Mouse (Mus musculus) lung, adult 18-20 months (tissue): Measurements from ENCODE around the gene Ksr1.

Experiments used
- DNase-seq, 2 experiments: peaks; one replicate each; pipeline ENCODE4 v3.0.0; 2022; ENCODE audit warnings: mixed read lengths in 2 of 2

Ksr1 gene

DNA sequence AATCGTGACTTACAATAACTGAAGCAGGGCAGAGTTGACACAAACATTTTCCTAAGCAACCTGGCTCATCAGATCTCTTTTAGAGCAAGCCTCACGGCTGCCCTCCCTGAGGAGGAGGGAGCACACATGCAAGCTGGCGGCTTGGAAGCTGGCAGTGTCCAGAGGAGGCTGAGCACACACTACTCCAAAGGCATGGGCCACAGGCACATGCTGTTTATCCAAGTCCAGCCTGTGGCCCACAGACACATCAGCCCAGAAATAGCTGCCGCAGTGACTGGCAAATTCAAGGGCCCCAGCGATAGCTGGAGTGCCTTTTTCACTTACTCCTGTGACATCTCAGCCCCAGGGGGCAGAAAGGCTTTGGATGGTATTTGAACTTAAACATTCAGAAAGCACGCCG, 82.6 kb downstream of the Ksr1 start:
- DNase-seq: no peak

DNA sequence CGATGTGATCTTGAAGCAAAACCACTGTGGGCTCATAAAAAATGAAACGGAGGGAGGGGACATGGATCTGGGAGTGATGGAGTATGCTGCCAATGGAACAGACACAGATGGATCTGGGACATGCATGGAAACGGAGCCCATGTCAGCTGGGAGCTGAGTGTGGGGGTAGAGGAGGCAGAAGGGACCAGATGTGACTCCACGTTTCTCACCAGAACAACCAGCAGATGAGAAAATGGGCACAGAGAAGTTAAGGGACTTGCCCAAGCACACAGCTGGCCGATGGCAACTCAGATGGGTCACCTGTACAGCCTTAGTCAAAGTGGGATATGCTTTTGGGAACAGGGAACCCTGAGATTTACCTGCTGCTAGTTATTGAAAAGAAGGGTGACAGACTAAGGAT, 83.3 kb downstream of the Ksr1 start:
- no peak for DNase-seq

DNA sequence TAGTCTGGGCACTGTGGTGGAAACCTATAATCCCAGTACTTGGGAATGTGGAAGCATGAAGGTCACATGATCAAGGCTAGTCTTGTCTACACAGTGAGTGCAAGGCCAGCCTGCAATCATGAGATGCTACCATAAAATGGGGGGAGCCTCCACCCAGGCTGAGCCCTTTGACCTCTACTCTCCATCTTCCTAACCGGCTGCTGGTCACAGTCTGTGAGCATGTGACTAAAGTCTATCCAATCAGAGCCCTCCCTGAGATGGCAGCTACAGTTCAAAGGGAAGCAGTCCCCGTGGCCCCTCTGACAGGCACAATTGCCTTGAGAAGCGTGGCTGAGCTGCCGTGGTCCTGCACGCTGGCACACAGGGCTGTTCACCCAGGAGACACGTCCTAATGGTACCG, 84.4 kb downstream of the Ksr1 start:
- no peak for DNase-seq

DNA sequence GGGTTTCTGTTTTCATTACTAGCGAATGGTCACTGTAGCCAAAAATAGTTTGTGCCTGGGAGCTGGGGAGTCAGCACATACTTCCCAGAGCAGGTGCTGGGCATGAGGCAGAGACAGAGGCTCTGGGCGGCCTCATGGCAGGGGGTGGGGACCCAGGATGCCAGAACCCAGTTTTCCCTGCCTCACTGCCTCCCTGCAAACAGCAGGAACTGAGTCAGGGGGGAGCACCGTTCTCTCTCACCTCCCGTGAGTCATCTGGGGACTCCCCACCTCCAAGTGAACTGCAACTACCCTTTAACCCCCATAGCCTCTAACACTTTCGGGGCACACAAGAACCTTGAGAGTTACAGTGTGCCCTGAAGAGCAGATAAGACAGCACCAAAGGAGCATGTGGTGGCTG, 86.4 kb downstream of the Ksr1 start:
- DNase-seq: no peak

DNA sequence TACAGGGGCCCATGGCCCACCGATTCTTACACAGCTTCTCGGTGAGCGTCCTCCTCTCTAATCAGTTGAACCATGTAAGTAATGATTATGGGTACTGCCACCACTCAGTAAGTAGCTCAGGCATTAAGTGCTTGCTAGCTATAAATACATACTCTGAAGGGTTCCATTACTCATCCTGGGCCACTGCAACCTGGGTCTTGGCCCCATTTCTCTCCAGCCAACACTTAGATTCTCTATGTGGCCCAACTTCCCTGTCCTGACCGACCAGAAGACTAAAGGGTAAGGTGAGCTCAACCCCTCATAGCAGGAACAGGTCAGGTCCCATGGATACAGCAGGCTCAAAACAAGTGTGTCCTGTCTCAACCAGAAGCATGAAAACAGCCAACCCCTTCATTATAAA, 87.1 kb downstream of the Ksr1 start:
- no peak for DNase-seq

DNA sequence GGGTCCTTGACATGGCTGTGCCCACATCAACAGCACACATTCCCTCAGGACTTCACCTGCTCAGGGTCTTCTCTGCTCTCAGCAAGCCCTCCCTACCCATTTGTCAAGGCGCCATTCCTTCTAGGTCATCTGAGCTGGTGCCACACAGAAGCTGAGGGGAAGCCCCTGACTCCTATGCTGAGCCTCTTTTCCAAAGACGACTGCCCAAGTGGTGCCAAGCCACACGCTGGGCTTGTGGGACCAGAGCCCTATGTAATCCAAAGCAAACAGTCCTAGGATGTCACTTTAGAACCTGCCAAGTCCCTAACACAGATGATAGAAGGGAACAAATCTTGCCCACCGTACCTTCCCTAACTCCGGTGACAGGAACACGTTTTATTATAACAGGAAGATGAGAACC, 87.6 kb downstream of the Ksr1 start:
- DNase-seq: no peak

DNA sequence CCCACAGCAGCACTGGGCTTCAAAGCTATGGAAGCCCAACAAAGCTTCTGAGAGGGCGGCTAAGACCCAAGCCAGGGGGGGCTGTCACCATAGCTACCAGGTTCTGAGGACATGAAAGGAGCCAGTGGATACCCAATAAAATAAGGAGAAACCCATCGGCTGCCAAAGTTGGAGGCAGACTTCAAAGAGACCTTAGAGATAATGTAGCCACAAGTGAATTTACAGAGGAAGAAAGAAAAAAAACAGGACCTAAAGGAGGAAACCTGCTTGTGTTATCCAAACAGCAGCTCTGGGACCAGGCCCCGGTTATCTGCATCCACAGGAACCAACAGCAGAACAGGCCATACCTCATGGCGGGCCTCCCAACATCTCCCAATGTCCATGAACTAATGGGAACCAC, 88.4 kb downstream of the Ksr1 start:
- no peak for DNase-seq

DNA sequence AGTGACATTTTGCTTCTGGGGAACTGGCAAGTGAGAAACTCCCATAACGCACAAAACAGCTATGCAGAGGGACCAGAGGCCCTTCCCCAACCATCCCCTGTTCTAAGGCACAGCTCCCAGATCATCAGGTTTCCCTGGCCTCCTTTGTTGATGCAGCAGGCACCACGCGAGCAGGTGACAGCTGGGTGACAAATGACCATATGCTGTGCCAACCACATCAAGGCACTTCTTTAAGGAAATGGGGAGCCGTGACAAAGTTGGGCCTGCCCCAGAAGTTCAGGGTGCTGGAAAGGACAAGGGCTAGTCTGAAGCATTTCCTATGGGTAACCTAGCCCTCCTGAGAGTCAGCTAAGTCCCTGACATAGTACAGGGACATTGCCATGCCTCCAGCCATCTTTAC, 89.3 kb downstream of the Ksr1 start:
- DNase-seq: no peak

DNA sequence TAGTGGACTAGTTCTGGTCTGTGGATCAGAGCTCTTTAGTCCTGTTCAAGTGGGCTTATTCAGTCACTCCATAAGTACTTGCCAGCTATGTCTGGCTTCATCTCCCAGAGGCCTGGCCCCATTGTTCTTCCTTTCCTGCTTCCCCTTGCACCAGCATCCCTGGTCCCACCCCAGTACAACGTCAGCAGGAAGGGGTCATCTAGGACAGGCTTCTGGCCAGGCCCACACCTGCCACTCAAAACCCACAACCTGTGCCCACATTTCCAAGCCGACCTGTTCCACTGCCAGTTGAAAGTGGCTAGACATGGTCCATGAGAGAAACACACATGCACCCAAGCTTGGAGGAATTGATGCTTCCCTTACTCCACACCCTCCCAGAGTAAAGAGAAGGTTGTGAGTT, 90.2 kb downstream of the Ksr1 start:
- peak in 1 of 2 experiments; percentile 34 for DNase-seq

DNA sequence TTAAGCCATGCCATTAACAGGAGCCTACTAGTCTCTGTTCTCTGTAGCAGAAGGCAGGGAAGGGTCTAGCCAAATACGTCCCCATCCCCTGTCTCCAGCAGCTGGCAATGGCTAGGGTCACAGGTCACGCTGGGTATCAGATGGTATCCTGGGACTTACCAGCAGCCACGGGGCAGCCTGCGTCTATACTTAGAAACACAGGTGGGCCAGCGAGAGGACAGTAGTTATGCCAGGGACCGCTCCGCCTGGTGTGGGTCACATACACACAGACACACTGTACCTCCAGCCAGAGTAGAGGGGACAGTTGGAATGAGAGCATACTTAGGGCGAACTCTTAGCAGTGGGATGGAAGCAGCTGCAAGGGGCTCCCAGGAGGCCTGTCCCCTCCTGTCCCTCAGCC, 91.0 kb downstream of the Ksr1 start:
- no peak for DNase-seq

DNA sequence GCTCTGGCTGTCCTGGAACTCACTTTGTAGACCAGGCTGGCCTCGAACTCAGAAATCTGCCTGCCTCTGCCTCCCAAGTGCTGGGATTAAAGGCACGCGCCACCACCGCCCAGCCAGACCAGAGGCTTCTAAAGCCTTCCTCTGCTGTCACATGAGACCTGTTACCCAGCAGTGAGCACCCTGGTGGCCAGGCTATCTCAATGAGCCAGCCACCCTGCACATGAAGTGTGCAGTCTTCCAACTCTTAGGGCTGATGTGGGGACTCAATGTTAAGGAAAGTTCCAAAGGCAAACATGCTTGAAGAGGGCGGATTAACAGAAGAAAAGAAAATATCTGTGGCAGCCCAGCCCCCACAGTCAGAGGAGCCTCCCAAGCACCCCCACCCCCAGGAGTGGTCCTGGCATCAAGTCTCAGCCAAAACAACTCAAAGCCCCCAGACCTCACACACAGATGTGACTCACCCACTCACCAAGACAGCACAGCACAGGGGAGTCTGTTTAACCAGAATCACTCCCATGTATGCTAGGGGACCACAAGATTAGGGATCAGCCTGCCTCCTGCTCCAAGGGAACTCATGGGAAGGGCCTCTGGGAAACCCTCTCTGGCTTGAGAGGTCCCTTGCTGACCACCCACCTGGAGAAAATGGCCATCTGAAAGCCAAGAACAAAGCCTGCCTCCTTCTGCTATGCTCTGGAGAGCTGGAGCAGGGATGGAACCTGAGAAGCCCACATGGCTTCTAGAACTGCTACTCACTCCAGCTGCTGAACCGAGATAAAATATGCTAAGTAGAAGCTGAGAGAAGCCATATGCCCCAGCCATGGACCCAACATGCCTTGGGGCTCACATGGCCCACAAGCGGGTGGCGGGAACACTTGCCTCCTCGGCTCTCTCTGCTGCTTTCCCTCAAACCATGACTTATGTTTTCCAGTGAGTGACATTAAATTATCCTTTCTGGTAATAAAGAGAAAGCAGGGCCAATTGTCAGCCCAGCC, 91.8 kb downstream of the Ksr1 start:
- no peak for DNase-seq

DNA sequence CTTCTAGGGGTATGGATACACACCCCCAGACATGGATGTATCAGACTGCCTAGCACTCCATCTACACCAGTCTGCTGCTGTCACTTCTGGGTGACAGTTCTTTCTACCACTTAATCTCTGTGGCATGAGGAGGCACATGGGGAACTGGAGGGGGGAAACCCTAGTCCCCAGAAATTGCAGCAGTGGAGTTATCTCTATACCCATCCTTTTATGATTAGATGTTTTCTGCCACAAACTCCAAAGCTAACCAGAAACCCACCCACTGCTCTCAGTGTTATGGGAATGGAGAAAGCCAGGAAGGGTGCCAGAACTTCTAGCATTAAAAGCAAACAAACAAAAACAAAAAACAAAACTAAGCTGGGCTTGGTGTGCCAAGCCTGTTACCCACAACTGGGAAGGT, 92.8 kb downstream of the Ksr1 start:
- DNase-seq: no peak

DNA sequence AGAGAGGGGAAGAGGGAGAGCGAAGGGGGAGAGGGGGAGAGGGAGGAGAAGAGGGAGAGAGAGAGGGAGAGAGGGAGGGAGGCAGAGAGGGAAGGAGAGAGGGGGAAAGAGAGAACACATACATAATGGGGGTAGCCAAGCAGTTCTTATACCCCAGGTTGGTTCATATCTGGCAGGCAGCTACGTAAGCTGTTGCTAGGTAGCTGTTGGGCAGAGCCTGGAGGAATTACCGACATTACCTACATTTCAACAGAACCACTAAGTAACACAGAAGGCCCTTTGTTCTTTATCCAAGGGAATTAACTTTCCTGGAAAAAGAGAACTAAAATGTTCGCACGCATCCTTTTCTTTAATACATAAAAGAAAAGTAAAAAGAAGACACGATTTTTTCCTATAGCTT, 93.4 kb downstream of the Ksr1 start:
- DNase-seq: no peak

DNA sequence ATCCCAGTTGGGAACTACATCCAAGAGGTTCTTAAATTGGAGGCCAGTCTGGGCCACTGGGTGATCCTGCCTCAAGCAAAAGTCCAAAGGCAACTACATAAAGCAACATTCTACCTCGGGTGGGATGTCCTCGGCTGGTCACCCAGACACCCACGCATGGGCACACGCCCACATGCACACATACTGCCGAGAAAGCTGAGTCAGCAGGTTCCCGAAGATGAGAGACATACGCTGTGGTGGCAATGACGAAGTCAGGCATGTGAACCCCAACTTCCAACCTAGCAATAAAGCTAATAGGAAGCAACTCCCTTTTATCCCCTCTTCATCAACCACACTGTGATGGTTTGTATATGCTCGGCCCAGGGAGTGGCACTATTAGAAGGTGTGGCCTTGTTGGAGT, 94.7 kb downstream of the Ksr1 start:
- no peak for DNase-seq

DNA sequence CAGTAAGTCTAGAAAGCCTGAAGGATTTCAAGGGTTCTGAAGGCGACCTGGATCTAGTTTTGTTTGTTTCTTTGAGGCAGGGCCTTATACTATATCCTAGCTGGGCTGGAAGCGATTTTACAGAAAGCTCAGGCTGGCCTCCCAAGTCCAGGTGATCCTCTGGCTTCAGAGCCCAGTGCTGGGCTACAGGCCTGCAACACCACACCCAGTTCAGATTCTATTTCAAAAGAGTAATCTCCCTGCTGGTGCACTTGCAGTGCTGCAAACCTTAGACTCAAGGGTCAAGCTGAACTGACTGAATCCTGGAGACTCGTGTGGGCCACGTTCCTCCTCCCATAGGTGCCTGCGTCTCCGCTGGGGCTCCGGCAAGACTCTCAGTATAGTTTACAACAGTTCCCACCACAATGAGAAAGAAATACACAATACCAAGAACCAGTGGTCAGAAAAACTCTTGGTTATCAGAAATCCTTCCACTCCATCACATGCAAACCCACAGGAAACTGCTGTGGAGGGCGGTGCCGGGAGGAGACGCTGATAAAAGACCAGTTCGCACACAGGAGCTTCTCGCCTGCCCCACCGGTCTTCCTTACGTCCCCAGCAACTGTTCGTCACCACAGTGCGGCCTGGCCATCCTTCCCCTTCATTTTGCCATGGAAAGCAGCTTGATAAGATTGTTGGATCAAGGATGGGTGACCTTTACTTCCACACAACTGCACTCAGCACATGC, 95.3 kb downstream of the Ksr1 start:
- no peak for DNase-seq

DNA sequence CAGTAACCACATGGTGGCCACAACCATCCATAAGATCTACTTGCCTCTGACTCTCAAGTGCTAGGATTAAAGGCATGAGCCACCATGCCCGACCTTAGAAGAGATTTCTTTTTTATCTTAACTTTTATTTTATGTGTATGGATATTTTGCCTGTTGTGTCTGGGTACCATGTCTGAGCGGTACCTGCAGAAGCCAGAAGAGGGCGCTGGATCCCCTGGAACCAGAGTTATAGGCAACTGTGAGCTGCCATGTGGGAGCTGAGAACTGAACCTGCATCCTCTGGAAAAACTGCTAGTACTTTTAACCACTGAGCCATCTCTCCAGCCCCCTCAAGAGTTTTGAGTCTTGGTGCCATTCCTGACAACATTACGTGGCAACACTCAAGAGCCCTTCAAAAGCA, 97.3 kb downstream of the Ksr1 start:
- no peak for DNase-seq

DNA sequence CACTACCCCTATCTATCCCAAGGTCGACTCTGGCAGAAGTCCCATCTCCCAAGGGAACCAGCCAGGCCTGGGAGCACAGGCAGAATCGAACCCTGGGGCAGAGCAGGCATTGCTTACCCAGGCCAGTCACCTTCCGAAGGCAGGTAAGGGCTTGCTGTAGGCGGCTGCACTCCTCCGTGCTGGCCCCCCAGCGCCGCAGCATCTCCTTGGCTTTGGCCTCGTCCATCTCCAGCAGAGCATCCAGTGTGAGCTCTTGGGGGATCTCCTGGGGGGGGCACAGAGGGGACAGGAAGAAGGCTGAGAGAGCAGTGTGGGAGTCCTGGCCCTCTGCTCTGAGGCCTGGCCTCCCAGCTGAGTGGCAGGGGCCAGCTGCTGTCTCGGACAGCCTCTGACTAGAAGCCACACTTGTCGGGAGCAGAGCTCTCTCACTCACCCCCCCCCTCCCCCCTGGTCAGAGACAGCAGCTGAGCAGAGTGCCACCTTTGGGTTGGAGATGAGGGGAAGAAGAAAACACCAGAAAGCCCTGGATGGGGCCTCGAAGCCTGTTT, 99.0 kb downstream of the Ksr1 start:
- DNase-seq: no peak

DNA sequence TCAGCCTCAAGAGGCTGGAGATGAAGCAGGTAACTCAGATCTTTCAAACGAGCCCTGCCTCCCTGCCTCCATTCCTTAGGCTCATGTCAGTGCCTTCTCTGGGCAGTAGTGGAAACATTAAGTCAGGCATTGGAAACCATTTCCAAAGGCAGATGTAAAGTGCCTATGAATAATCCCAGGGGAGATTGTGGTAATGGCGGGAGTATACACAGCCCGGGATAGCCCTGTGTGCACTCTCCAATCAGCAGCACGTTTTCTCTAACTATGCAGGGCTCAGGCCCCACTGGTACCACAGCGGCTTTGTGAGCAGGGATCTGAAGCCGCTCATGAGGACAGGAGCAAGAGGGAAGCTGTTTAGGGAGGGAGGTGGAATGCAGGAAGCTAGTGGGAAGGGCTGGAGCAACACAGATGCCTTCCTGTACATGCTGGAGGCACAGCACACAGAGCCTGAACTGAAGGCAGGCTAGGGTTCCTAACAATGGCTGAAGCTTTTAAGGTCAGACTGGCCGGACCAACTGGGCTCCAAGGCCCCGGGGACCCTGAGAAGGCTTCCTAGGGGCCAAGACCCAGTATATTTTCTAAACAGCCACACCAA, 99.5 kb downstream of the Ksr1 start:
- no peak for DNase-seq

DNA sequence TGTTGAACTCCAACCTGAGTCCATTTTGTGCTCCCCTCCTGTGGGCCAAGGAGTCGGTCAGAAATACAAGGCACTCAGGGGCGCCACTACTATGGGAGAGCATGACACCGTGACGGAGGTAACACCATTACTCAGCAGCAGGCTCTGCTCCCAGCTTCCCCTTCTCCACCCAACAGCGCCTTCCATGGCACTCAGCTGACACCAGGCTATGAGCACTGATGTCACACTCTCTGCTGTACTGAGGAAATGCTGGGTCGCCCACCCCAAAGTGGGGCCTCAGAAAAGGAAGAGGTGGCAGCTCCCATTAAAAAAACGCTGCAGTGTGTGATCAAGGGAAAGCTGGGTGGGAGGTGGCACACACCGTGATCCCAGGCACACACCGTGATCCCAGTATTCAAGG, 101.0 kb downstream of the Ksr1 start:
- no peak for DNase-seq

DNA sequence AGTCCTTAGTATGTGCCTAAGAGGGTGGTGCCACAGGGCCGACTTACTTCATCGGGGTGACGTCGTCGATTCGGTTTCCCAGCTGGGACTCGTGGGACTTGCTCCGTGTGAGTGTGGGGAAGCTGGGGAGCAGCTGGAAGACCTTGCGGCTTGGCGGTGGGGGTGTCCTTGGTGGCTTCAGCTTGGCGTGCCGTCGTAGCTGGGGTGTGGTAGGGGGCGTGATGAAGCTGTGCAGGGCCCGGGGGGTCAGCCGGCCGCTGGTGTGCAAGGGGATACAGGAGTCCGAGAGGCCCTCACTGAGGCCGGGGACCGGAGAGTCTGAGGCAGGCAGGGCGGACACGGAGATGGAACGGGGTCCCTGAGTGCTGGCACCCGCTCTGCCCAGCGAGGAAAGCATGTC, 101.4 kb downstream of the Ksr1 start:
- DNase-seq: no peak

DNA sequence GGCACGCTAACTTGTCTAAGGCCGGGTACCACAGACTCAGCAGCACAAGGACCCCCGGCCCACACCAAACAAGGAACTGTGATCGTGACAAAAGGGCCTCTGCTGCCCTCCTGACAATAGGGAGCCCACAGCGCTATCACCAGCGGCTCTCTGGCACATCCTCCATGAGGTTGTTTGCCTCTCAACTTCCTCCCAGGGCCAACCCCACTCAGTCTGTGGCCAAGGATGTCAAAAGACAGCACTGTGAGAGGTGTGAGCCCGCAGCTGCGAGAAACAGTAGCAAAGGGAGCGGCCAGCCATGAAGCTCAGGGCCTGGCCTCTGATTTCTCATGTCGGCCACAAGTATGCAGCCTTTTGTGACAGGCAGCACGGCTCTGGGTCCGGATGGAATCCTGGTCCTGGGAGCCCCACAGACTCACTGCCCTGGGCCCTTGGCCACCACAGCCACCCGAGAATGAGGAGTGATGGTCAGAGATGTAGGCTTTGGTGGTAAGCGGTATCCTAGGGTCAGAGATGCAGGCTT, 104.2 kb downstream of the Ksr1 start:
- DNase-seq: peak in 1 of 2 experiments; percentile 27

DNA sequence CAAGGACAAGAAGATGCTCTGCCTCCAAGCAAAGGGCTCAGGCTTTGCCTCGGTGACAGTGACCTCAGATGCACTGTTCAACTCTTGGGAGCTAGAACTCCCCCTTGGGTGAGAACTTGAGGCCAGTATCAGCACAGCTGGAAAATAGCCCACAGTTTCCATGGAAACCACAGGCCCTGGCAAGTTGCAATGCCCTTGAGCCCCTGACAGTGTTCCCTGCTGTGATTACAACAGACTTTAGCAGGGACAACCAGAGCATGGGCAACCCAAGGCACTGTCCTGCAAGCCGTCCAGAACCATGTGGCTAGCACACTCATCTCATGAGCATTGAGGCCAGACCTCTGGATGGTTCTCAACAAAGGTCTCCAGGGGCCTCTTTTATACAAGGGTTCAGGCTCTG, 106.7 kb downstream of the Ksr1 start:
- peak in 1 of 2 experiments; percentile 49 for DNase-seq

DNA sequence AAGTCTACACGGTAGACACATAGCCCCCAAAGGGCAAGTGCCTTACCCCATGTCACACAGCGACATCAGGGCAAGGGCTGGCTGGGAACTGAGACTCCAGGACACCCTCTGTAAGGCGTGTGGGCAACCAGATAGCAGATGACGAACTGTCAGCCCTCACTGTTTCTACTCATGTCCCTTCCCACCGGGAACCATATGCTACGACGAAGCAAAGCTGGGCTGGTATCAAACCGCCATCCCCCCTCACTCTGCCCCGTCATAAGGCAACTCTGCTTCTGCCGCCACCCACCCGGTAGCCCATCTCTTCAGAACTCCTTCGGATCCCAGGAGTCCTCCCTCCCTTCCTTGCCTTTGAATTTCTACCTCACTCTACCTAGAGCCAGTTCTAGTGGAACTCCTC, 108.7 kb downstream of the Ksr1 start:
- DNase-seq: no peak
